Mouse (Mus musculus) left cerebral cortex, postnatal 36 days (tissue): ENCODE results near the gene Cplx2. TPM values are rescaled to one million over a fixed set of nuclear protein-coding genes. Genes with fewer than 3 reads are reported as not detected.

ENCODE experiments used
- total RNA-seq, 2 experiments: library from RNA; stranded (reverse); gene quantifications; 2 replicates each; pipeline ENCODE4 v1.2.3; 2021

Cplx2 gene
- total RNA-seq, 2 experiments from 2014 or later: 769 to 808 TPM

Other genes with a start within 250 kb of the Cplx2 start
- gene Hrh2, start 179.2 kb upstream of the Cplx2 start, total RNA-seq: 10 to 100 TPM; 12.7 to 14.7 TPM
- 10 to 100 TPM; 33.4 to 37.6 TPM for gene Thoc3, start 97.5 kb downstream of the Cplx2 start, total RNA-seq
- 10 to 100 TPM; 13.0 to 17.8 TPM for gene Simc1, start 132.4 kb downstream of the Cplx2 start, total RNA-seq
- 100 to 1,000 TPM; 135 to 140 TPM for gene 4833439L19Rik, start 194.1 kb downstream of the Cplx2 start, total RNA-seq
- gene Arl10, start 203.7 kb downstream of the Cplx2 start, total RNA-seq: 10 to 100 TPM; 24.1 to 27.8 TPM
- 10 to 100 TPM; 21.7 to 27.3 TPM for gene Nop16, start 218.7 kb downstream of the Cplx2 start, total RNA-seq
- gene Higd2a, start 218.9 kb downstream of the Cplx2 start, total RNA-seq: 100 to 1,000 TPM; 136 to 157 TPM
- gene Cltb, start 240.0 kb downstream of the Cplx2 start, total RNA-seq: 100 to 1,000 TPM; 308 to 344 TPM